ENCODE assay signal across 21 mouse cellular contexts in genomic region chr9:106328772-106329511, GRCm38 (mm10). TPM values are rescaled to one million over a fixed set of nuclear protein-coding genes. Genes with fewer than 3 reads are reported as not detected.
DNase-seq lines count a peak whose midpoint lies in the region; ATAC-seq and TF ChIP-seq lines count a peak whose summit lies in the region.
"Had no signal": no experiment of that assay in that cellular context is flagged by ENCODE, and none has a peak within 500 bp of the region (broad histone marks: within the 10 kb centered on the region; RNA-seq: fewer than 3 reads in every experiment).

No protein-coding gene starts in this region.

- 41% methylated on average over 5 of the region's 5 CpGs for WGBS in kidney, embryonic 15.5 days
- 63% methylated on average over 5 of the region's 5 CpGs for WGBS in lung, postnatal 0 days
- WGBS in embryonic facial prominence, embryonic 15.5 days, result 62% methylated on average over 5 of the region's 5 CpGs
- 71% methylated on average over 5 of the region's 5 CpGs for WGBS in stomach, embryonic 15.5 days

- no peak for TF ChIP-seq EP300 in lung, postnatal 0 days (IDR thresholded peaks at IDR 0.05)

- TF ChIP-seq CTCF in lung, postnatal 0 days (IDR thresholded peaks at IDR 0.05), result peak; percentile 8; the same call in 1 of the 2 replicates

- no peaks in the 10 kb centered on the region for H3K27me3 ChIP-seq in kidney, embryonic 15.5 days
- no peaks in the 10 kb centered on the region for H3K27me3 ChIP-seq in lung, postnatal 0 days (replicated peaks; ENCODE audit: insufficient read depth, low read length)
- no peaks in the 10 kb centered on the region for H3K27me3 ChIP-seq in embryonic facial prominence, embryonic 15.5 days
- H3K27me3 ChIP-seq in stomach, embryonic 15.5 days (replicated peaks), result no peaks in the 10 kb centered on the region
- H3K27me3 ChIP-seq: forebrain, embryonic 15.5 days; hindbrain, embryonic 15.5 days; midbrain, embryonic 15.5 days had no signal

- ATAC-seq in kidney, embryonic 15.5 days (replicated peaks; ENCODE audit: low FRiP score), result peak; percentile 43; the same call in 1 of the 2 replicates
- no peak for ATAC-seq in lung, postnatal 0 days
- 0 out of 2 replicates have a peak, but pooled peaks have one; percentile 39 for ATAC-seq in embryonic facial prominence, embryonic 15.5 days (ENCODE audit: insufficient number of reproducible peaks, low FRiP score, low TSS enrichment, low read depth)
- ATAC-seq in stomach, embryonic 15.5 days (ENCODE audit: insufficient read depth, low FRiP score, low read depth), result no peak
- ATAC-seq: forebrain, embryonic 15.5 days; midbrain, embryonic 15.5 days had no signal

- peak overlapping the region; percentile 82 for H3K27ac ChIP-seq in kidney, embryonic 15.5 days
- H3K27ac ChIP-seq in lung, postnatal 0 days (ENCODE audit: low read length), result peak overlapping the region; percentile 87
- peak overlapping the region; percentile 56; the same call in 1 of the 2 replicates for H3K27ac ChIP-seq in embryonic facial prominence, embryonic 15.5 days (replicated peaks)
- peak overlapping the region; percentile 55; the same call in 1 of the 2 replicates for H3K27ac ChIP-seq in stomach, embryonic 15.5 days
- H3K27ac ChIP-seq: gastrocnemius, adult 2 months; hindbrain, embryonic 15.5 days; midbrain, embryonic 15.5 days had no signal

- H3K4me1 ChIP-seq in kidney, embryonic 15.5 days, result peaks cover 18% of the 10 kb centered on the region
- H3K4me1 ChIP-seq in lung, postnatal 0 days (ENCODE audit: insufficient read depth, low read depth, low read length), result peaks cover 7% of the 10 kb centered on the region; the same call in 1 of the 2 replicates
- H3K4me1 ChIP-seq in embryonic facial prominence, embryonic 15.5 days, result peaks cover 32% of the 10 kb centered on the region
- no peaks in the 10 kb centered on the region; the same call in 1 of the 2 replicates for H3K4me1 ChIP-seq in stomach, embryonic 15.5 days
- H3K4me1 ChIP-seq: hindbrain, embryonic 15.5 days had no signal

- H3K9ac ChIP-seq in kidney, embryonic 15.5 days, result no peak overlapping the region
- no peak overlapping the region for H3K9ac ChIP-seq in lung, postnatal 0 days (replicated peaks; ENCODE audit: low read depth)
- H3K9ac ChIP-seq in embryonic facial prominence, embryonic 15.5 days, result no peak overlapping the region
- no peak overlapping the region for H3K9ac ChIP-seq in stomach, embryonic 15.5 days
- H3K9ac ChIP-seq: forebrain, embryonic 15.5 days; hindbrain, embryonic 15.5 days; midbrain, embryonic 15.5 days had no signal

- no peak for DNase-seq in kidney, postnatal 25 days
- DNase-seq in lung, postnatal 0 days (ENCODE audit: low spot score), result peak; percentile 48
- no peak for DNase-seq in lung, postnatal 14 days
- DNase-seq in thymus, postnatal 10 days (ENCODE audit: low spot score in 2 of 2), result no peak
- no peak for DNase-seq in layer of hippocampus, postnatal 10 days (ENCODE audit: low spot score in 2 of 2)
- DNase-seq: cerebellum, adult 18-20 months; gastrocnemius, adult 2 months; heart, adult 18-20 months; heart, postnatal 14 days; kidney, adult 9 months; layer of hippocampus, postnatal 36 days; right cerebral cortex, postnatal 4 days; thymus, postnatal 14 days had no signal

- no peak overlapping the region for H3K4me3 ChIP-seq in kidney, embryonic 15.5 days (replicated peaks)
- no peak overlapping the region for H3K4me3 ChIP-seq in lung, postnatal 0 days (ENCODE audit: low read depth, low read length)
- no peak overlapping the region for H3K4me3 ChIP-seq in embryonic facial prominence, embryonic 15.5 days (replicated peaks)
- H3K4me3 ChIP-seq in stomach, embryonic 15.5 days (replicated peaks), result no peak overlapping the region
- H3K4me3 ChIP-seq: forebrain, embryonic 15.5 days; gastrocnemius, adult 2 months; hindbrain, embryonic 15.5 days; midbrain, embryonic 15.5 days had no signal

- no peaks in the 10 kb centered on the region for H3K36me3 ChIP-seq in kidney, embryonic 15.5 days
- H3K36me3 ChIP-seq in lung, postnatal 0 days (ENCODE audit: insufficient read depth, low read length), result no peaks in the 10 kb centered on the region
- H3K36me3 ChIP-seq in embryonic facial prominence, embryonic 15.5 days, result no peaks in the 10 kb centered on the region
- H3K36me3 ChIP-seq in stomach, embryonic 15.5 days, result no peaks in the 10 kb centered on the region
- H3K36me3 ChIP-seq: forebrain, embryonic 15.5 days; hindbrain, embryonic 15.5 days; midbrain, embryonic 15.5 days had no signal

- H3K4me2 ChIP-seq in kidney, embryonic 15.5 days, result no peak overlapping the region
- H3K4me2 ChIP-seq in lung, postnatal 0 days (replicated peaks; ENCODE audit: low read depth, low read length), result no peak overlapping the region
- H3K4me2 ChIP-seq in embryonic facial prominence, embryonic 15.5 days (replicated peaks), result no peak overlapping the region
- no peak overlapping the region for H3K4me2 ChIP-seq in stomach, embryonic 15.5 days
- H3K4me2 ChIP-seq: forebrain, embryonic 15.5 days; hindbrain, embryonic 15.5 days; liver, embryonic 11.5 days; midbrain, embryonic 15.5 days had no signal

- no peaks in the 10 kb centered on the region for H3K9me3 ChIP-seq in kidney, embryonic 15.5 days (replicated peaks)
- H3K9me3 ChIP-seq in lung, postnatal 0 days (ENCODE audit: low read length), result no peaks in the 10 kb centered on the region
- no peaks in the 10 kb centered on the region for H3K9me3 ChIP-seq in embryonic facial prominence, embryonic 15.5 days (replicated peaks)
- no peaks in the 10 kb centered on the region for H3K9me3 ChIP-seq in stomach, embryonic 15.5 days
- H3K9me3 ChIP-seq: forebrain, embryonic 15.5 days; G1E; hindbrain, embryonic 15.5 days; midbrain, embryonic 15.5 days had no signal

RNA-seq across cellular contexts. Expression of gene Dusp7, which starts 39.5 kb away (rescaled TPM):
- 15.6 and 17.7 TPM in 2 replicates for polyA plus RNA-seq in kidney, embryonic 15.5 days (2015; fragmentation: Nextera tagmentation; extraction: Ambion mirVana)
- 25.7 and 27.8 TPM in 2 replicates for polyA plus RNA-seq in lung, postnatal 0 days (2015; fragmentation: Nextera tagmentation; extraction: Ambion mirVana)
- 42.3 and 44.2 TPM in 2 replicates for polyA plus RNA-seq in embryonic facial prominence, embryonic 15.5 days (2015; fragmentation: Nextera tagmentation; extraction: Ambion mirVana)
- 16.8 and 17.1 TPM in 2 replicates for polyA plus RNA-seq in stomach, embryonic 15.5 days (2015; fragmentation: Nextera tagmentation; extraction: Ambion mirVana)
- total RNA-seq in layer of hippocampus, postnatal 10 days (2021), result 10 to 100 TPM; 58.7 to 64.2 TPM

RNA-seq across cellular contexts. Expression of gene Poc1a, which starts 48.1 kb away (rescaled TPM):
- 24.5 and 28.0 TPM in 2 replicates for polyA plus RNA-seq in kidney, embryonic 15.5 days (2015; fragmentation: Nextera tagmentation; extraction: Ambion mirVana)
- 9.7 and 9.9 TPM in 2 replicates for polyA plus RNA-seq in lung, postnatal 0 days (2015; fragmentation: Nextera tagmentation; extraction: Ambion mirVana)
- 22.4 and 32.8 TPM in 2 replicates for polyA plus RNA-seq in embryonic facial prominence, embryonic 15.5 days (2015; fragmentation: Nextera tagmentation; extraction: Ambion mirVana)
- polyA plus RNA-seq in stomach, embryonic 15.5 days (2015; fragmentation: Nextera tagmentation; extraction: Ambion mirVana), result 24.7 and 25.4 TPM in 2 replicates
- total RNA-seq in layer of hippocampus, postnatal 10 days (2021), result 10 to 100 TPM; 12.2 to 12.6 TPM

Comparison
In these comparisons a context has a peak if more than half of its experiments do, and no peak if none do; other contexts are left out.
1. ATAC-seq: peak in kidney, embryonic 15.5 days (single experiment) and embryonic facial prominence, embryonic 15.5 days (single experiment); none in lung, postnatal 0 days (single experiment) and stomach, embryonic 15.5 days (single experiment).
2. Peak in every context shown above with its lines, with median percentiles within 50 percentile points of each other: H3K27ac ChIP-seq.